Mouse (Mus musculus): ENCODE results near the gene Spink4. TPM values are rescaled to one million over a fixed set of nuclear protein-coding genes. Genes with fewer than 3 reads are reported as not detected.

Spink4 gene
- polyA plus RNA-seq, 1 experiment, result 12.5 TPM

DNA sequence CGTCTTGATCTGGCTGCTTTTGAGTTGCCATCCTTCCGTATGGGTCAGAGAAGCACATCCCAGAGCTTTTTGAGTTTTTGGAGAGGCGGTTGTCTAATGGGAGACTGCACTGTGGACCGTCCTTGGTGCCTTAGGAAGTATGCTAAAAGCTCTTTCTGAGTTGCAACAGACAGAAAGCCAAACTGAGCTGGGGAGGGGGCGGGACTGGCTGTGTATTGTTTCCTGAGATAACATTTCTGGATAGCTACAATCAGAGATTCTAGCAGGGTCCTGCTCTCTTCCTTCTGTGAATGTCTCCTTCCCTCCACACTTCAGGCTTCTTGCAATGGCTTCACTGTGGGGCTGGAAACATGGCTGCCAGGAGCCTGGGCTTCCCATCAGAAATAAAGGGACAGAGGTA, 42.3 kb upstream of the Spink4 start:
- H3K27me3 ChIP-seq (ENCODE audit: control insufficient read depth, insufficient read depth, insufficient read length), result no peaks in the 10 kb centered on the region
- no peak overlapping the region for H3ac ChIP-seq (ENCODE audit: control insufficient read depth, insufficient read length)
- peak overlapping the region; percentile 63 for H3K4me2 ChIP-seq (ENCODE audit: low read depth)
- no peak for TF ChIP-seq MYOD1 (IDR thresholded peaks at IDR 0.05; ENCODE audit: control insufficient read depth in 1 of 3, insufficient read length in 2 of 3, low read depth in 2 of 3)
- no peak for TF ChIP-seq E2F4 (IDR thresholded peaks at IDR 0.05; ENCODE audit: insufficient read depth)
- no peak for TF ChIP-seq SRF (IDR thresholded peaks at IDR 0.05; ENCODE audit: control insufficient read depth, insufficient read length, low read depth)
- TF ChIP-seq POLR2AphosphoS2 (IDR thresholded peaks at IDR 0.05; ENCODE audit: insufficient read length, low read depth), result no peak
- TF ChIP-seq TCF3 (IDR thresholded peaks at IDR 0.05; ENCODE audit: insufficient read length, low read depth), result no peak
- TF ChIP-seq USF1 (IDR thresholded peaks at IDR 0.05; ENCODE audit: low read depth), result no peak
- H3K4me3 ChIP-seq, result peak overlapping the region; percentile 1
- H3K79me2 ChIP-seq (ENCODE audit: control insufficient read depth, insufficient read depth), result no peaks in the 10 kb centered on the region
- no peaks in the 10 kb centered on the region for H3K36me3 ChIP-seq (ENCODE audit: control insufficient read depth, insufficient read depth)

GRCm38 (mm10) chr4:40883200-40883599, 36.7 kb upstream of the Spink4 start:
- H3K36me3 ChIP-seq (ENCODE audit: control insufficient read depth, insufficient read depth), result no peaks in the 10 kb centered on the region
- H3K4me3 ChIP-seq, result no peak overlapping the region
- H3K4me2 ChIP-seq (ENCODE audit: low read depth), result no peak overlapping the region
- H3ac ChIP-seq (ENCODE audit: control insufficient read depth, insufficient read length), result no peak overlapping the region
- no peaks in the 10 kb centered on the region for H3K79me2 ChIP-seq (ENCODE audit: control insufficient read depth, insufficient read depth)
- H3K27me3 ChIP-seq (ENCODE audit: control insufficient read depth, insufficient read depth, insufficient read length), result no peaks in the 10 kb centered on the region
- TF ChIP-seq MYOD1 (IDR thresholded peaks at IDR 0.05; ENCODE audit: control insufficient read depth in 1 of 3, insufficient read length in 2 of 3, low read depth in 2 of 3) (no peak), MYOG (IDR thresholded peaks at IDR 0.05; ENCODE audit: control insufficient read depth in 1 of 3, insufficient read depth in 1 of 3, insufficient read length in 2 of 3, low read depth in 2 of 3) (no peak)

DNA sequence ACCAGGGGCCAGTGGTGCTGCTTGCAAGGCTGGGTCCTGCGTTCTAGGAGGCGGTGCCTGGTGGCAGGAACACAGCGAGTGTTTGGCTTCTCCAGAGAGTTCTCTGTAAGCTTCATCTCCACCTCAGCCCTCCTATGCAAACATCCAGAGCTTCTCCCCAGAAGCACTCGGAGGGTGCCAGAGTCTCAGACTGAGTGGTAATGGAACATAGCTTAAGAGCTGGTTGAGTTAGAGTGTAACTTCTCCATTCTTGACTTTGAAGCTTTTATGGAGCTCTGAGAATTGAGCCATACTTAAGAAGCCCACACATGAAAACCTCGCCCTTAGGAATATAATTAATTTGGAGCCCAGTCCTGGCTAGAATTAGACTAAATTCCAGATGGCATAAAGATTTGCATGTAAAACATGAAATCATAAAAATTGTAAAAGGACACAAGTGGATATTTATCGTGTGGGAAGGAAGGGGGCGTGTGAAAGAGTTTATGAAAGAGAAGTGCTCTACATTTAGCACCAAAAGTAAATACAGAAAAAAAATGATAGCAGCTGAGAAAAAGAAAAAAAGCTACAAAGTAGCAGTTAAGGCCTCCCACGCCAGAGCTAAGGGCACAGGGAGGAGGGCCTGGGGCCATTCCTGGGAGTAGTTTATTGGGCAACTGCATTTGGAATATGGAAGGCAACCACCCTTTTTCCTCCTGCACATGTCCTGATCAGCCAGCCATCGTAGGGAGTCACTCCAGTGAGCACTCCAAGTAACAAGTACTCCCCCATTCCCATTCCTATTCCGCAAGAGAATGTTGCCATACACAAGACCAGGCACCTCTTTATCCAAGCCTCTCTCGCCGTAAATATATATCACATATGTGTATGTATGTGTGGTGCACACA, 35.3 kb upstream of the Spink4 start:
- no peak for TF ChIP-seq MYOG (IDR thresholded peaks at IDR 0.05; ENCODE audit: control insufficient read depth in 1 of 3, insufficient read depth in 1 of 3, insufficient read length in 2 of 3, low read depth in 2 of 3)
- no peak for TF ChIP-seq MAX (IDR thresholded peaks at IDR 0.05; ENCODE audit: low read depth)
- no peak for TF ChIP-seq POLR2AphosphoS2 (IDR thresholded peaks at IDR 0.05; ENCODE audit: insufficient read length, low read depth)
- no peak for TF ChIP-seq E2F4 (IDR thresholded peaks at IDR 0.05; ENCODE audit: insufficient read depth)
- TF ChIP-seq SRF (IDR thresholded peaks at IDR 0.05; ENCODE audit: control insufficient read depth, insufficient read length, low read depth), result no peak
- no peak for TF ChIP-seq TCF3 (IDR thresholded peaks at IDR 0.05; ENCODE audit: insufficient read length, low read depth)
- no peak for TF ChIP-seq USF1 (IDR thresholded peaks at IDR 0.05; ENCODE audit: low read depth)
- TF ChIP-seq MYOD1 (IDR thresholded peaks at IDR 0.05; ENCODE audit: control insufficient read depth in 1 of 3, insufficient read length in 2 of 3, low read depth in 2 of 3), result no peak
- no peak for TF ChIP-seq REST (IDR thresholded peaks at IDR 0.05; ENCODE audit: insufficient read depth, insufficient read length)
- TF ChIP-seq TCF12 (IDR thresholded peaks at IDR 0.05; ENCODE audit: insufficient read depth, poor library complexity, severe bottlenecking), result no peak
- no peak for TF ChIP-seq CEBPB (IDR thresholded peaks at IDR 0.05; ENCODE audit: insufficient read depth, poor library complexity, severe bottlenecking)
- TF ChIP-seq POLR2A (IDR thresholded peaks at IDR 0.05; ENCODE audit: insufficient read length, low read depth), result no peak
- no peak overlapping the region for H3K4me2 ChIP-seq (ENCODE audit: low read depth)
- no peak overlapping the region for H3K4me3 ChIP-seq
- no peaks in the 10 kb centered on the region for H3K27me3 ChIP-seq (ENCODE audit: control insufficient read depth, insufficient read depth, insufficient read length)
- no peaks in the 10 kb centered on the region for H3K79me2 ChIP-seq (ENCODE audit: control insufficient read depth, insufficient read depth)
- no peaks in the 10 kb centered on the region for H3K36me3 ChIP-seq (ENCODE audit: control insufficient read depth, insufficient read depth)
- H3ac ChIP-seq (ENCODE audit: control insufficient read depth, insufficient read length), result no peak overlapping the region

DNA sequence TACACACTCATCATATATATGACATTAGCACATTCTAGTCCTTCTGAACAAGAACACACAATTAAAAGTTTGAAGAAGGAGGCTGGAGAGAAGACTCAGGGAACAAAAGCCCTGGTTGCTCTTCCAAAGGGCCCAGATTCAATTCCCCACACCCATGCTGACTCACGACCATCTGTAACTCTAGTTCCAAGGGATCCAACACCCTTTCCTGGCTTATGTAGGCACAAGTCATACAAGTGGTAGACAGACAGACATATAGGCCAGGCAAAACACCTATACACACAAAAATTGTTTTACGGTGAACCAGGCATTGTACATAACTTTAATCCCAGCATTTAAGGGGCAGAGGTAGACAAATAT, 34.7 kb upstream of the Spink4 start:
- TF ChIP-seq MYOD1 (IDR thresholded peaks at IDR 0.05; ENCODE audit: control insufficient read depth in 1 of 3, insufficient read length in 2 of 3, low read depth in 2 of 3) (no peak), E2F4 (IDR thresholded peaks at IDR 0.05; ENCODE audit: insufficient read depth) (no peak), CEBPB (IDR thresholded peaks at IDR 0.05; ENCODE audit: insufficient read depth, poor library complexity, severe bottlenecking) (no peak), POLR2AphosphoS2 (IDR thresholded peaks at IDR 0.05; ENCODE audit: insufficient read length, low read depth) (no peak), MYOG (IDR thresholded peaks at IDR 0.05; ENCODE audit: control insufficient read depth in 1 of 3, insufficient read depth in 1 of 3, insufficient read length in 2 of 3, low read depth in 2 of 3) (no peak), POLR2A (IDR thresholded peaks at IDR 0.05; ENCODE audit: insufficient read length, low read depth) (no peak), USF1 (IDR thresholded peaks at IDR 0.05; ENCODE audit: low read depth) (no peak), MAX (IDR thresholded peaks at IDR 0.05; ENCODE audit: low read depth) (no peak), REST (IDR thresholded peaks at IDR 0.05; ENCODE audit: insufficient read depth, insufficient read length) (no peak), TCF3 (IDR thresholded peaks at IDR 0.05; ENCODE audit: insufficient read length, low read depth) (no peak)
- Histone ChIP-seq H3K36me3 (ENCODE audit: control insufficient read depth, insufficient read depth) (no peaks in the 10 kb centered on the region), H3K79me2 (ENCODE audit: control insufficient read depth, insufficient read depth) (no peaks in the 10 kb centered on the region), H3ac (ENCODE audit: control insufficient read depth, insufficient read length) (no peak overlapping the region), H3K4me3 (no peak overlapping the region), H3K27me3 (ENCODE audit: control insufficient read depth, insufficient read depth, insufficient read length) (no peaks in the 10 kb centered on the region), H3K4me2 (ENCODE audit: low read depth) (no peak overlapping the region)

- no peaks in the 10 kb centered on the region for H3K27me3 ChIP-seq (ENCODE audit: control insufficient read depth, insufficient read depth, insufficient read length)
- H3K4me2 ChIP-seq (ENCODE audit: low read depth), result no peak overlapping the region
- no peak overlapping the region for H3ac ChIP-seq (ENCODE audit: control insufficient read depth, insufficient read length)
- no peak overlapping the region for H3K4me3 ChIP-seq
- no peak for TF ChIP-seq USF1 (IDR thresholded peaks at IDR 0.05; ENCODE audit: low read depth)
- no peak for TF ChIP-seq REST (IDR thresholded peaks at IDR 0.05; ENCODE audit: insufficient read depth, insufficient read length)
- TF ChIP-seq MYOD1 (IDR thresholded peaks at IDR 0.05; ENCODE audit: control insufficient read depth in 1 of 3, insufficient read length in 2 of 3, low read depth in 2 of 3), result no peak
- H3K36me3 ChIP-seq (ENCODE audit: control insufficient read depth, insufficient read depth), result no peaks in the 10 kb centered on the region
- no peaks in the 10 kb centered on the region for H3K79me2 ChIP-seq (ENCODE audit: control insufficient read depth, insufficient read depth)
Measured at GRCm38 (mm10) chr4:40885883-40886282, 34.0 kb upstream of the Spink4 start.

Measured in myocyte (in vitro differentiated cells).